Mouse (Mus musculus) gastrocnemius, postnatal 10 days (tissue): ENCODE results near the gene Mcpt4. TPM values are rescaled to one million over a fixed set of nuclear protein-coding genes. Genes with fewer than 3 reads are reported as not detected.

Experiments used
- microRNA-seq, 2 experiments: library from miRNA; unstranded; fragments of <30 nt; microRNA quantifications; one replicate each; pipeline ENCODE4 v1.2.0; 2021
- total RNA-seq, 2 experiments: library from RNA; stranded (reverse); gene quantifications; 2 replicates each; pipeline ENCODE4 v1.2.3; 2021

Mcpt4 gene
- total RNA-seq, 2 experiments from 2014 or later: 12.7 to 13.9 TPM

Small RNAs within 50 kb of the gene (microRNA-seq; reads per million reads assigned to microRNA genes)
- gene Mir6949: 0 reads per million in 2 experiments

Other genes with a start within 250 kb of the Mcpt4 start
- 10 to 100 TPM in 1 of 2 experiments, 1 to 10 TPM in 1; 9.3 to 14.8 TPM for gene Nfatc4, start 239.2 kb downstream of the Mcpt4 start, total RNA-seq
- 10 to 100 TPM in 1 of 2 experiments, 1 to 10 TPM in 1; 9.3 to 15.3 TPM for gene Nynrin, start 208.3 kb downstream of the Mcpt4 start, total RNA-seq
- under 1 TPM; 0.16 to 0.29 TPM for gene Cbln3, start 177.9 kb downstream of the Mcpt4 start, total RNA-seq
- 10 to 100 TPM in 1 of 2 experiments, 1 to 10 TPM in 1; 8.0 to 11.6 TPM for gene Khnyn, start 177.4 kb downstream of the Mcpt4 start, total RNA-seq
- 10 to 100 TPM; 73.3 to 82.4 TPM for gene Sdr39u1, start 162.0 kb downstream of the Mcpt4 start, total RNA-seq
- 10 to 100 TPM; 18.2 to 18.8 TPM for gene Cma1, start 117.6 kb downstream of the Mcpt4 start, total RNA-seq
- 1 to 10 TPM in 1 of 2 experiments, under 1 TPM in 1; 0.65 to 1.5 TPM for gene Cma2, start 111.3 kb downstream of the Mcpt4 start, total RNA-seq
- gene Mcpt1, start 44.3 kb downstream of the Mcpt4 start, total RNA-seq: not detected
- not detected for gene Mcpt9, start 31.8 kb downstream of the Mcpt4 start, total RNA-seq
- gene Mcpt2, start 20.3 kb downstream of the Mcpt4 start, total RNA-seq: not detected
- gene Mcpt8, start 23.0 kb upstream of the Mcpt4 start, total RNA-seq: under 1 TPM in 1 of 2 experiments, not detected in 1; 0.43 TPM
- gene Ctsg, start 40.3 kb upstream of the Mcpt4 start, total RNA-seq: under 1 TPM in 1 of 2 experiments, not detected in 1; 0.97 TPM
- gene Gzme, start 58.3 kb upstream of the Mcpt4 start, total RNA-seq: not detected
- gene Gzmd, start 70.3 kb upstream of the Mcpt4 start, total RNA-seq: not detected
- not detected for gene Gzmg, start 97.3 kb upstream of the Mcpt4 start, total RNA-seq
- not detected for gene Gzmn, start 112.3 kb upstream of the Mcpt4 start, total RNA-seq
- not detected for gene Gzmf, start 149.1 kb upstream of the Mcpt4 start, total RNA-seq
- gene Gzmc, start 172.3 kb upstream of the Mcpt4 start, total RNA-seq: not detected
- gene Gzmb, start 199.9 kb upstream of the Mcpt4 start, total RNA-seq: not detected